ENCODE assay signal across 21 mouse cellular contexts in genomic region chr7:29494015-29494414, GRCm38 (mm10). TPM values are rescaled to one million over a fixed set of nuclear protein-coding genes. Genes with fewer than 3 reads are reported as not detected.
A peak's percentile ranks its signal among the peaks of the same experiment; 100 is the strongest.
DNase-seq lines count a peak whose midpoint lies in the region; ATAC-seq and TF ChIP-seq lines count a peak whose summit lies in the region.
"Had no signal": no experiment of that assay in that cellular context is flagged by ENCODE, and none has a peak within 500 bp of the region (broad histone marks: within the 10 kb centered on the region; RNA-seq: fewer than 3 reads in every experiment).

No protein-coding gene starts in this region.

- DNase-seq in adrenal gland, adult (ENCODE audit: inconsistent age in 2 of 2, low spot score in 1 of 2): peak; percentile 57 to 81
- no peak for DNase-seq in adrenal gland, adult 18-20 months (ENCODE audit: low spot score in 2 of 2)
- peak; percentile 46 for DNase-seq in ovary, postnatal 36 days (ENCODE audit: low spot score)
- DNase-seq in ovary, postnatal 14 days (ENCODE audit: low spot score): no peak
- DNase-seq in stomach, postnatal 0 days (ENCODE audit: low spot score): no peak
- peak; percentile 83 for DNase-seq in testis, postnatal 14 days (ENCODE audit: low spot score)
- DNase-seq: adrenal gland, adult 2 months; adrenal gland, postnatal 14 days; cerebellum, adult 18-20 months; cerebellum, adult 9-10 months; cerebellum, postnatal 14 days; gastrocnemius, postnatal 36 days; heart, adult 2 months had no signal

- H3K36me3 ChIP-seq in stomach, postnatal 0 days (ENCODE audit: control insufficient read depth, insufficient read depth, low read length): no peaks in the 10 kb centered on the region
- no peaks in the 10 kb centered on the region for H3K36me3 ChIP-seq in forebrain, embryonic 16.5 days (ENCODE audit: control insufficient read depth, insufficient read depth)
- H3K36me3 ChIP-seq: heart, embryonic 10.5 days; heart, embryonic 13.5 days; hindbrain, embryonic 12.5 days; hindbrain, embryonic 15.5 days had no signal

- no peak overlapping the region for H3K9ac ChIP-seq in stomach, postnatal 0 days (ENCODE audit: low read length)
- H3K9ac ChIP-seq in forebrain, embryonic 16.5 days (replicated peaks; ENCODE audit: low read depth, low read length): no peak overlapping the region
- H3K9ac ChIP-seq: heart, embryonic 13.5 days; hindbrain, embryonic 12.5 days; hindbrain, embryonic 15.5 days had no signal

- no peak for TF ChIP-seq CTCF in stomach, postnatal 0 days (IDR thresholded peaks at IDR 0.05; ENCODE audit: low read depth)

- H3K27me3 ChIP-seq in stomach, postnatal 0 days (ENCODE audit: control insufficient read depth, insufficient read depth, low read length): no peaks in the 10 kb centered on the region
- no peaks in the 10 kb centered on the region for H3K27me3 ChIP-seq in forebrain, embryonic 16.5 days (replicated peaks; ENCODE audit: control insufficient read depth, insufficient read depth, low read length)
- H3K27me3 ChIP-seq: hindbrain, embryonic 15.5 days had no signal

- no peak overlapping the region for H3K4me2 ChIP-seq in stomach, postnatal 0 days (replicated peaks; ENCODE audit: low read depth)
- H3K4me2 ChIP-seq in forebrain, embryonic 16.5 days (ENCODE audit: low read length): no peak overlapping the region
- H3K4me2 ChIP-seq: heart, embryonic 13.5 days; hindbrain, embryonic 12.5 days; hindbrain, embryonic 15.5 days had no signal

- peaks cover 14% of the 10 kb centered on the region for H3K4me1 ChIP-seq in stomach, postnatal 0 days (replicated peaks; ENCODE audit: control insufficient read depth, insufficient read depth)
- H3K4me1 ChIP-seq in forebrain, embryonic 16.5 days (replicated peaks; ENCODE audit: control insufficient read depth, insufficient read depth, low read length): peaks cover 21% of the 10 kb centered on the region

- ATAC-seq in stomach, postnatal 0 days (ENCODE audit: low FRiP score, low TSS enrichment): no peak
- no peak for ATAC-seq in forebrain, embryonic 16.5 days
- ATAC-seq in erythroid progenitor cell, adult 5-6 weeks (replicated peaks; ENCODE audit: low FRiP score, poor library complexity, severe bottlenecking): no peak
- ATAC-seq: activated CD4-positive, CD25-positive, alpha-beta regulatory T cell, adult 4 months; forebrain, embryonic 14.5 days had no signal

- H3K9me3 ChIP-seq in stomach, postnatal 0 days (ENCODE audit: control insufficient read depth, low read length): no peaks in the 10 kb centered on the region
- H3K9me3 ChIP-seq in forebrain, embryonic 16.5 days (ENCODE audit: control insufficient read depth, low read length): no peaks in the 10 kb centered on the region
- H3K9me3 ChIP-seq: heart, embryonic 10.5 days; heart, embryonic 13.5 days; hindbrain, embryonic 12.5 days; hindbrain, embryonic 15.5 days had no signal

- H3K4me3 ChIP-seq in stomach, postnatal 0 days (ENCODE audit: low read depth, low read length): no peak overlapping the region
- no peak overlapping the region for H3K4me3 ChIP-seq in forebrain, embryonic 16.5 days (replicated peaks; ENCODE audit: low read length)
- H3K4me3 ChIP-seq: heart, adult 2 months; heart, embryonic 10.5 days; heart, embryonic 13.5 days; hindbrain, embryonic 12.5 days; hindbrain, embryonic 15.5 days had no signal

- peak overlapping the region; percentile 35 for H3K27ac ChIP-seq in stomach, postnatal 0 days (replicated peaks)
- H3K27ac ChIP-seq in forebrain, embryonic 16.5 days (ENCODE audit: low read length): no peak overlapping the region
- H3K27ac ChIP-seq: heart, adult 2 months; heart, embryonic 10.5 days; heart, embryonic 13.5 days; hindbrain, embryonic 12.5 days; hindbrain, embryonic 15.5 days had no signal

- 67% methylated on average over 5 of the region's 5 CpGs for WGBS in stomach, postnatal 0 days
- WGBS in forebrain, embryonic 16.5 days: 85% methylated on average over 5 of the region's 5 CpGs

- no peak for TF ChIP-seq EP300 in stomach, postnatal 0 days (optimal IDR thresholded peaks at IDR 0.05)

RNA-seq across cellular contexts. Expression of gene Sipa1l3, which starts 24.4 kb away (rescaled TPM):
- 10 to 100 TPM; 23.5 to 42.5 TPM for total RNA-seq in adrenal gland, adult 18-20 months (2021)
- 9.7 TPM in 2 replicates for polyA plus RNA-seq in stomach, postnatal 0 days (2015; fragmentation: Nextera tagmentation; extraction: Ambion mirVana)
- 13.9 and 16.1 TPM in 2 replicates for polyA plus RNA-seq in forebrain, embryonic 16.5 days (2015; fragmentation: Nextera tagmentation; extraction: Ambion mirVana)
- 2.5 and 4.2 TPM in 2 replicates for total RNA-seq in erythroid progenitor cell, adult 5-6 weeks (2015; ENCODE audit: low replicate concordance)
- 1.3 and 15.3 TPM in 2 replicates for total RNA-seq in erythroid progenitor cell, adult 5-6 weeks (2017; ENCODE audit: low replicate concordance)

Comparison
In these comparisons a context has a peak if more than half of its experiments do, and no peak if none do; other contexts are left out.
1. DNase-seq: peak in adrenal gland, adult (2 of 2), ovary, postnatal 36 days (single experiment) and testis, postnatal 14 days (single experiment); none in adrenal gland, adult 18-20 months (0 of 2), ovary, postnatal 14 days (single experiment) and stomach, postnatal 0 days (single experiment).